Mouse (Mus musculus) c-Kit-negative CD71-positive TER-119-positive erythroid progenitor cells, embryonic 14.5 days (primary cell): ENCODE results near the gene Nefh.

Source experiments
- DNase-seq: peaks from one replicate; pipeline ENCODE4 v3.0.0-alpha.2; 2013; ENCODE audit warnings: low read depth, low spot score

Nefh gene

GRCm38 (mm10) chr11:4947813-4948174, at the start of gene Nefh:
Gene Nefh, minus strand, starts transcription at chr11:4948064.
- DNase-seq, result no peak

GRCm38 (mm10) chr11:4996621-4997199, 48.8 kb upstream of the Nefh start:
- DNase-seq, result no peak

- no peak for DNase-seq
Measured at GRCm38 (mm10) chr11:4995676-4996075, 47.8 kb upstream of the Nefh start.

GRCm38 (mm10) chr11:4992471-4992870, 44.6 kb upstream of the Nefh start:
- no peak for DNase-seq

GRCm38 (mm10) chr11:4989187-4989586, 41.3 kb upstream of the Nefh start:
- DNase-seq, result no peak

- no peak for DNase-seq
Measured at GRCm38 (mm10) chr11:4987487-4987852, 39.6 kb upstream of the Nefh start.

- peak; percentile 85 for DNase-seq
Measured at GRCm38 (mm10) chr11:4986695-4987486, 39.0 kb upstream of the Nefh start, which contains the start of gene Ap1b1. Gene Ap1b1, plus strand, starts transcription at chr11:4986824.

- no peak for DNase-seq
Measured at GRCm38 (mm10) chr11:4984799-4985198, 36.9 kb upstream of the Nefh start.

- peak; percentile 58 for DNase-seq
Measured at GRCm38 (mm10) chr11:4984249-4984648, 36.4 kb upstream of the Nefh start.

GRCm38 (mm10) chr11:4983538-4983937, 35.7 kb upstream of the Nefh start:
- DNase-seq, result no peak

- no peak for DNase-seq
Measured at GRCm38 (mm10) chr11:4983010-4983409, 35.1 kb upstream of the Nefh start.

- DNase-seq, result peak; percentile 58
Measured at GRCm38 (mm10) chr11:4975623-4976022, 27.8 kb upstream of the Nefh start.

GRCm38 (mm10) chr11:4974376-4975122, 26.7 kb upstream of the Nefh start:
- no peak for DNase-seq

GRCm38 (mm10) chr11:4973871-4974256, 26.0 kb upstream of the Nefh start:
- DNase-seq, result no peak

GRCm38 (mm10) chr11:4972967-4973870, 25.4 kb upstream of the Nefh start:
- peak; percentile 59 for DNase-seq

GRCm38 (mm10) chr11:4968376-4968775, 20.5 kb upstream of the Nefh start:
- no peak for DNase-seq

- DNase-seq, result no peak
Measured at GRCm38 (mm10) chr11:4967549-4967948, 19.7 kb upstream of the Nefh start.

- DNase-seq, result no peak
Measured at GRCm38 (mm10) chr11:4966888-4967287, 19.0 kb upstream of the Nefh start.

GRCm38 (mm10) chr11:4966325-4966724, 18.5 kb upstream of the Nefh start:
- no peak for DNase-seq

- DNase-seq, result no peak
Measured at GRCm38 (mm10) chr11:4963099-4963808, 15.4 kb upstream of the Nefh start.

- DNase-seq, result no peak
Measured at GRCm38 (mm10) chr11:4953918-4954317, 6.1 kb upstream of the Nefh start.
